Mouse (Mus musculus) c-Kit-positive CD71-positive TER-119-negative erythroid progenitor cells, embryonic 14.5 days (primary cell): ENCODE data around the gene Zfhx3.

Experiments
- DNase-seq: peaks from one replicate; pipeline ENCODE4 v3.0.0-alpha.2; 2013; ENCODE audit warnings: low read depth

Gene Zfhx3

DNA sequence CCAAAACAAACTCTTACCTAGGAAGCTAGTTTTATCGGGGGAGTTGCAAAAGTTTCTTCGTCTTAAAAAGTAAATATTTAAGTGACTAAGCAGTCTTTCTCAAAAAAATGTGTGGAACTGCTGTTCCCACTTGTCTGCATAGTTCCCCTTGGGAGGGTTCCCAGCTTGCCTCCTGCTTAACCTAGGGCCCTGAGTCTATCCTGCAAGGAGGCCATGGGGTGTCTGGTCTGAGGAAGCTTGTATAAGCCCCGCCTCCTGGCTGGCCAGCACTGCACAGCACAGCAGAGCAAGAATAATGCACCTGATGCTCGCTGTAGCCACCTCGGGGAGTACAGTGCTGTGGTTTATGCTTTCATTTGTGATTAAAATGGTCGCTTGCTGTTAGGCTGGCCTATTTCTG, 775.6 kb downstream of the Zfhx3 start:
- no peak for DNase-seq

DNA sequence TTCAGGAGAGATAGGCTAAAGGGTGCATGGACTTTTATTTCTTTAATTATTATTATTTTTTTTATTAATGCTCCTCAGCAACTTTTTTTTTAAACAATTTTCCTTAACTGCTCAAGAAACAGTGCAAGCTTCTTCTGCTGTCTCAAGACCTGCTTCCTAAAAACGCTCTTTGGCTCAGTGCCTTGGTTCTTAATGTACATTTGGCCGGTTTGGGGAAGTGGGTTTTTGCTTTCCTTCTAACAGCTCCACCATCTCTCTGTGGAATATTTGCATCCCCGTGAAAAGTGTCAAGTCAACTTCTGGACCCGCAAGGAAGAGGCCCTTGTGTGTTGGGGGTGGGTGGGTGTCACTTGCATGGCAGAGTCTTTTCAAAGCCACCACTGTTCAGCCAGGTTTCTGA, 778.4 kb downstream of the Zfhx3 start:
- DNase-seq: no peak

GRCm38 (mm10) chr8:108722671-108723513, 780.4 kb downstream of the Zfhx3 start:
- DNase-seq: no peak

GRCm38 (mm10) chr8:108723636-108724035, 781.2 kb downstream of the Zfhx3 start:
- DNase-seq: no peak

DNA sequence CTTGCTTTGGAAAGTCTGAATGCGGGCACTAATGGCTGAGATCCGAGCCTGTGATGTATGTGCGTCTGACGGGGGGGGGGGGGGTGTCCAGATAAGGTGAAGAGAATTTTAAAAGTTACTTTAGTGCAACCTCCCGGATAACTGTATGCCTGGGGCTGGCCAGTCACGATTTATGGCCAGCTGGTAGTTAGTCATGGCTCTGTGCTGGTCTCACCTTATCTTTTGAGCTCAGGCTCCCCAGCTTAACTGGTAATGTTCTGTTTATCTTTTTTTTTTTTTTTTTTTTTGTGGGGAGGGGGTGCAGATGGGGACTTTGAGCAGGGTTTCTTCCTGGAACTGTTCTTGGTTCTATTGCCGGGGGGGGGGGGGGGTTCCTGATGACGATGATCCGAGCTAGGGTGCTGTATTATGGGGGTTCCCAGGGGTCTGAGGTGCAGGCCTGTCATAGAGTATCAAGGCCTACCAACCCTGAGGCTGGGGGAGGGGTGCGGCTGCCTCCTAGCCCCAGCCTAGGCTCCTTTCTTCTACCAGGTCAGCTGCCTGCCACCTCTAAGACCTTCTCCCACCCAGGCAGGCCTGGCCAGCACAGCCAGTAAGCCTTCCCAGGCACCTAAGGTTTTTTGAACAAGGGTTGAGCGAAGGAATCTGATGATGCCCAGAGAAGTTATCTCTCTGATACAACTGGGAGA, 782.5 kb downstream of the Zfhx3 start:
- DNase-seq: peak; percentile 24

GRCm38 (mm10) chr8:108725631-108726030, 783.2 kb downstream of the Zfhx3 start:
- no peak for DNase-seq

DNA sequence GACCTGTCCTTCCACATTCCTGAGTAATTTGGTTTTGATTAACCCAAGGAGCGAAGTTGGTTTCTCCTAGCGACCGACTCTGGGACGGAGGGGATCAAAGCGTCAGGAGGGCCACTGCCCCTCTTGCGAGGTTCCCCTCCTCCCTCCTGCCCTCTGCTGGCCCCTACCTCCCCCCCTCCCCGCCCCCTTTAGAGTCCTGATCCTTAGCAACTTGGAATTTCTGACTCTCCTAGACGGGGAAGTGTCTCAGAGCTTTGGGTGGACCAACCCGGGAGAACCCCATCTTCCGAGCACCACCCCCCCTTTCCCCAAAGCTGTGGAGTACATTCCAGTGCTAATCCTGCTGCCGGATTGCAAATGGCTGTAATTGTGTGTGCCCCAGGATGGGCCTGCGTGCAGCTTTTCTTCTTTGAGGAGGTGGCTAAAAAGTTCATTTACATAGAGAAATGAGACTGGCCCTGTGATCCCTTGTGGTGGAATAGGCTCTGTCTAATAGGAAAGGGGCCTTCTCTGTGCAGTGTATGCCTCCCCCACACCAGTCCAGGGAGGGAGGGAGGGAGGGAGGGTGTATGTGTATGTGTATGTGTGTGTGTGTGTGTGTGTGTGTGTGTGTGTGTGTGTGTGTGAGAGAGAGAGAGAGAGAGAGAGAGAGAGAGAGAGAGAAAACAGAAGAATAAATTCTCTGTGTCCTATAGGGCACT, 784.2 kb downstream of the Zfhx3 start:
- DNase-seq: no peak

DNA sequence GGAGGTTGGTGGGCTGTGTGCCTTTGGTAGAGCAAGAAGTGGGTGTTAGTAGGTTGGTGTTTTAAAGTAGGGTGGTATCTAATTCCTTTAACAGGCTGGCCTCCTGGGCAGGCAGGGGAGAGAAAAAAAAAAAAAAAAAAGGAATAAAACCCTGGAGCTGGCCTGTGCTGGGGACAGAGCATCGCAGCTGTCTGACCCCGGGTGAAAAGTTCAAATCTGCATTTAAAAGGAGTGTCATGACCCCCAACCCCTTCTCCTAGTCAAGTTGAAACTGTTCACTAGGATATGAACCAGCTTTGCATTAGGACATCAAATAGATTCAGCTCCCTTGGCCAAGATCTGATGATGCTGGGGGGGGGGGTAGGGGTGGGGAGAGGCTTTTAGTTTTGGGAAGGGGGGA, 786.7 kb downstream of the Zfhx3 start:
- no peak for DNase-seq

GRCm38 (mm10) chr8:108729667-108730329, 787.4 kb downstream of the Zfhx3 start:
- DNase-seq: no peak

DNA sequence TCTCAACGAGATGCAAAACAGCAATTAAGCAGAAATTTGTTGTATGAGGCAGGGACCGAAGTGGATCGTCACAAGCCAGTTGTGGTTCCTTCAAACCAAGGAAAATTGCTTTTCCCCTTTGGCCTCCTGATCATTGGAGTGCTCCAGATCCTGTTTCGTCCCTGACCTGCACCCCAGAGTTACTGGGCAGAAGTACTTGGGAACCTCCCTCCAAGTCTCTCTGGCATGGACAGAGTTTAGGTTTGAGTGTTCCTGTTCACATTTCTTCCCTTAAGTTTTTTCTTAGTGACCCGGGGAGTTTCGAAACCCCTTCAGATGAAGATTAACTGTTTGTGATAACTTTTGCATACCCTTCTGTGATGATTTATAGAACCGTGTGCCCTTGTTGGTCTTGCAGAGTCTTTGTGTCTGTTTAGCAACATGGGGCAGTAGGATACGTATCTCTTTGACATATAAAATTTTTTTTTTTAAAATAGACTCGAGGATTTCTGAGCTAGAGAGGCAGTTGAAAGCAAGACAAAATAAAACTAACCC, 788.5 kb downstream of the Zfhx3 start:
- no peak for DNase-seq

- DNase-seq: no peak
Observed at GRCm38 (mm10) chr8:108732500-108732899, 790.1 kb downstream of the Zfhx3 start.

DNA sequence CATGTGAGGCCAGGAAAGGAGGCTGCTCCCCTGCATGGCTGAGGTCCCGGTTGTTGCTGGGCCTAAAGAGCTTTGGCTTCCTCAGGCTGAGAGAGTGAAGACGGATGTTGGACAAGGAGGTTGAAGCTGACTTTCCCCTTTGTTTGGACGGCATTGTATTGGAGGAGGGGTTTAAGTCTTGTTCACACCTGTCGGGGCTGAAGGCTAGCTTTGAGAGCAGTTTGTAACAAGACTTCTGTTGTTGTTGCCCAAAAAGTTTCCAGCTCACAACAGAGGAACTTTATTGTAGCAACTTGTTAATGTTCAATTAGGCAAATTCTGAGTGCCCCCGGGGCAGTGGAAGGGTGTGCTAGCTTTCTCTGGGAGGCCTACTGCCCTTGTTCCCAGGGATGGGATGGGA, 790.9 kb downstream of the Zfhx3 start:
- no peak for DNase-seq

DNA sequence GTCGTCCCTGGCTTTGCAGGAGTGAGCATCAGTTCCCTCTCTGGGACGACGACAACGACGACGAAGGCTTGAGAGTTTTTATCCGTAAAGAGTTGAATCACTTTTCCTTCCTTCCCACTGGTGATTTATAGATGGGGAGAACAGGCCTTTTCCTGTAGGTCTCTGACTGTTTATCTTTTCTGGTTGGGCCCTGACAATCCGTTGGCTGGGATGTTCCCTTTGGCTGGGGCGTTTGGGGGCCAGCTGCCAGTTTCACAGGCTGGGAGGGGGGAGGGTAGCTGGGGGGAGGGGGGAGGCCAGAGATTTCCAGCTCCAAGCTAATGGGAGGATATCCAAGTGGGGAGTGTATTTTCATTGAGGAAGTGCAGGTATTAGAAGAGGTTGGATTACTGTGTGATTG, 794.0 kb downstream of the Zfhx3 start:
- no peak for DNase-seq

DNA sequence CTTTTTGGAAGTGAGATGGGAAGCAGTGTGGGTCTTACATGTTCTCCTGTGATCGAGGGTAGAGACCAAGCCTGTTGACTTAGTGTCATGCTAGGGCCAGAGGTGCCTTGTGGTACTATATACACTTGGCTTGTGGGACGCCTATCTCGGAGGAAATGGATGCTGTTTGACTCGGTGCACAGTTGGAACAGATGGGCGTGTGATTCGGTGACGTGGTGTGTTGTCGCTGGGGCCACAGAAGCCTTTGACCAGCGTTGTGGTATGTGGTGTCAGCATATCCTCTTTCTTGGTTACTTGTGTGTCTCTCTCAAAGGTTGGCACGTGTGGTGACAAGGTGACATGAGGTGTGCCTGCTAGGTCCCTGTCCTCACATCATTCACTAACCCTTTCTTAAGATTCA, 795.7 kb downstream of the Zfhx3 start:
- DNase-seq: no peak

- no peak for DNase-seq
Observed at GRCm38 (mm10) chr8:108739517-108739916, 797.1 kb downstream of the Zfhx3 start.

DNA sequence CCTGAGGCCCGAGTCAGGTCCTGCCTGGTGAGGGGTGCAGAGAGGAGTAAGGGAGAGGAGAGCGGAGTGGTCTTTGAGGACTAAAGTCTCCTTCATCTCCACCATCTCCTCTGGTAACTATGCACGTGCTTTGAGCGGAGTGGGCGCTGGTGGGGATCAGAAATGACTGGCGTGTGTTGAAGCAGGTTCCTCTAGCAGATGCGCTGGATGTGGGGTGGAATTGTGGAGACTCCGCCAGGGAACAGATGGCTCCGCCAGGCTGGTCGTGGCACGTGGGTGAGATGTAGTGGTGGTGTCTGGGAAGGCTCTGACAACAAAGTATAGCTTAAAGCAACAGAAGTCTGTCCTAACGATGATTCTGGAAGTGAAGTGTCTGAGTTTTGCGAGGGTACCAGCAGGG, 798.0 kb downstream of the Zfhx3 start:
- no peak for DNase-seq

DNA sequence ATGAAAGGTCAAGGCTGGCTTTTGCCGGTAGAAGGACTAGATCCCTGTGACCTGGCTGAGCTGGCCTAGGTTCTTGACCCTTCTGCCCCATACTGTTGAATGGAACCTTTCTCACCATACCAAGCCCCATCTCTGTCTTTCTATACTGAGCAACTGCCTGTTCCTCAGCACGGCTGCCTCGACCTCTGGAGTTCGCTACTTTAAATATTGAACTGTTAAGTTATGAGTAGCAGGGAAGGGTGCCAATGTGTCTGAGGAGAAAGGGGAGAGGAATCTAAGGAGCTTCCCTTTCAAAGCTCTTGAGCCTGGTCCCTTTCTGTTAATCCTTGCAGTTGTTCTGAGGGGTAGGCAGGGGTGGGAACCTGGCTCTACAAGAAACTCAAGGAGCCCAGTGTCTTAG, 799.2 kb downstream of the Zfhx3 start:
- DNase-seq: no peak

- no peak for DNase-seq
Observed at GRCm38 (mm10) chr8:108742465-108742864, 800.0 kb downstream of the Zfhx3 start.

DNA sequence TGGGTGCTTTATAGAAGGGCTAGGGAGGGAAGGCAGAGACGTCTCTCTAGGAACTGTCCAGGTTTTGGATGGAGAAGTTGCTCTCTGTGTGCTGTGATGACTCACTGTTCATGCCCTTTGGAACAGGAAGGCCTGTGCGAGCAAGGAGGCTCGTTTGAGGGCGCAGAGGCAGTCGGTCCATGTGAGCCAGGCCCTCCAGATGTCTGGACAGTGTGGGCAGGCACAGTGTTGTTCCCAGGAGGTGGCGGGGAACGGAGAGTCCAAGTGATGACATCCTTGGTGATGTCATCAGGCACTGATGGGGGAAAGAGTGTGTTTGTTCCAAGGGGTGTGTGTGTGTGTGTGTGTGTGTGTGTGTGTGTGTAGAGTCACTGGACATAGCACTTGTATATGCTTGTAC, 800.8 kb downstream of the Zfhx3 start:
- DNase-seq: no peak

DNA sequence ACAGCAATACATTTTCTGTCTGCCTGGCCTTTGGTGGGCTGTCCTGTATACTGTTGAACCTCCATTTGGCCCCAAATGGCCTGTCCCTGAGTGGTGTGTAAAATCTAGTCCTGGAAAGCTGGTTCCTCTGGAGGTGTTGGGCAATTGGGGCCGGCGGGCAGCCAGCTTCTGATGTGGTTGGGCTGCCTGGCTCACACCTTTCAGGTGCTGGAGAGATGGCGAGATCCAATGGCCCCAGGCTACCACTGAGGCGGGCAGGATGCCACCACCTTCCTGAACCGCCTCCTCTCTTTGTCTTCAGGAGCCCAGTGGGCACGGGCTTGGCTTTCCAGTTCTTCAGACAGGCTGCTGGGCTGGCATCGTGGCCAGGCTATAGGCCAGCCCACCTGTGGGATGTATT, 803.1 kb downstream of the Zfhx3 start:
- DNase-seq: no peak

DNA sequence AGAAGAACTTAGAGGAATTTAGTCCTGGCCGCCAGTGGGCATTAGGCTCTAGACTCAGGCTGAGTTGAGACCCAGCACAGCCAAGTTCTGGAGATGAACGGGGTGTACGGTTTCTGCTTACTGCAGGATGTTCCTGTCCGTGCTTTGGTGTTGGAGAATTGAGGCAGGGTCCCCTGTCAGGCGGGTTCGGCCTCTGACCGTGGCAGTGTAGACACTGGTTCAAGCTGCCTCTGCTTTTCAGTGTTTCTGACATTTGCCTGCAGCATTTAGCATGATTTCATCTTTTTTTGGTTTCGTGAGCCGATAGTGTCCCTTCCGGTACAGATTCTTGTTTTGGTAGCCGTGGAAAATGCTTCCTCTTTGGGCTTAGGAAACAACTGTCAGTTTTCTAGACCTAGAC, 805.7 kb downstream of the Zfhx3 start:
- no peak for DNase-seq

DNA sequence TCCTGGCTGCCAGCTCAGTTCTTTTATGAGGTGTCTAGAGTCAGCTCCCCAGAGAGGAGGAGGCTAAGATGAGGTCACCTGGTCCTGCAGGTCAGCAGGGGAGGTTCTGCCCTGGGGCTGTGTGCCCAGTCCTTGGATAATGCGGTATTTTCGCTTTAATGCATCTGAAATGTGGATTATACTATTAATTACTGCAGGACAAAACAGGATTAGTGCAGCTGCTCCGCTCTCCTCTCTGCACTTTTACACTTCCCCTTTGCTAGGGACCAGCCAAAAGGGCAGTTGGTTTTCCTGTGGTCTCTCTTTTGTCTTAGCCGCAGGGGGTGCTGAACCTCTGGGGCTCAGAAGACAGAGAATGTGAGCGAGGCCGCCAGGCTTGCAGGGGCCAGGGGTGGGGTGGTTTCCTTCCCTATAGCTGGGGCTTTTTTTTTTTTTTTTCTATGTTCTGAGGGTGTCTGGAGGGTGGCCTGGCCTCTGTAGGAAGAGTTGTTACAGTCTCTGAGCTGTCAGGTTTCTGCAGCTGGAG, 806.5 kb downstream of the Zfhx3 start:
- no peak for DNase-seq
